In genomic region chr12:52361198-52361597, GRCm38 (mm10) we compare ENCODE assay signal across 15 mouse cellular contexts.
DNase-seq lines count a peak whose midpoint lies in the region; ATAC-seq and TF ChIP-seq lines count a peak whose summit lies in the region.
"Had no signal": no experiment of that assay in that cellular context is flagged by ENCODE, and none has a peak within 500 bp of the region (broad histone marks: within the 10 kb centered on the region; RNA-seq: fewer than 3 reads in every experiment).

No protein-coding gene starts in this region.

- H3K9ac ChIP-seq in forebrain, embryonic 15.5 days (replicated peaks): no peak overlapping the region
- H3K9ac ChIP-seq: limb, embryonic 15.5 days; stomach, embryonic 15.5 days had no signal

- ATAC-seq in forebrain, embryonic 15.5 days (replicated peaks): no peak

- no peak for TF ChIP-seq CTCF in kidney, adult 2 months (conservative IDR thresholded peaks at IDR 0.05; ENCODE audit: insufficient read depth, insufficient read length, low read depth, low read length)

- peaks cover 11% of the 10 kb centered on the region for H3K27me3 ChIP-seq in forebrain, embryonic 10.5 days (ENCODE audit: poor library complexity, severe bottlenecking)
- H3K27me3 ChIP-seq in forebrain, embryonic 15.5 days: no peaks in the 10 kb centered on the region
- H3K27me3 ChIP-seq in kidney, adult 2 months (replicated peaks; ENCODE audit: control insufficient read depth, insufficient read depth, low read length): no peaks in the 10 kb centered on the region
- H3K27me3 ChIP-seq: limb, embryonic 15.5 days; stomach, embryonic 15.5 days had no signal

- 57% methylated on average over 6 of the region's 6 CpGs for WGBS in forebrain, embryonic 10.5 days
- WGBS in forebrain, embryonic 15.5 days: 13% methylated on average over 6 of the region's 6 CpGs
- WGBS in kidney, adult 2 months: 78% methylated on average over 6 of the region's 6 CpGs

- no peak overlapping the region for H3K4me3 ChIP-seq in forebrain, embryonic 10.5 days
- H3K4me3 ChIP-seq in forebrain, embryonic 15.5 days: no peak overlapping the region
- H3K4me3 ChIP-seq in kidney, adult 2 months (ENCODE audit: insufficient read depth, low read depth, low read length): no peak overlapping the region
- H3K4me3 ChIP-seq: limb, embryonic 15.5 days; stomach, embryonic 15.5 days had no signal

- no peak for TF ChIP-seq POLR2A in kidney, adult 2 months (IDR thresholded peaks at IDR 0.05; ENCODE audit: low read depth, low read length)

- no peak for DNase-seq in forebrain, embryonic 10.5 days (ENCODE audit: extremely low spot score, low spot score)
- DNase-seq in kidney, adult 2 months: peak; percentile 9
- DNase-seq in kidney, adult 8-10 months: no peak
- DNase-seq in retina, postnatal 1 day: peak; percentile 67
- no peak for DNase-seq in retina, embryonic 14.5 days (ENCODE audit: low spot score)
- peak; percentile 34 for DNase-seq in telencephalon, adult 2 months (ENCODE audit: low read depth, low spot score)
- no peak for DNase-seq in heart, postnatal 25 days (ENCODE audit: low spot score)
- DNase-seq: cerebellum, adult 18-20 months; heart, postnatal 14 days; kidney, postnatal 14 days; right cerebral cortex, postnatal 25 days; thymus, postnatal 36 days had no signal

- no peak overlapping the region for H3K4me2 ChIP-seq in forebrain, embryonic 15.5 days (replicated peaks)
- H3K4me2 ChIP-seq: limb, embryonic 15.5 days; stomach, embryonic 15.5 days had no signal

- intact Hi-C loops in heart, postnatal 25 days (cut with DNase I): loop anchor here (5.0 kb wide), 1 partner anchor 74 kb away; no protein-coding TSS in a partner anchor

- no peaks in the 10 kb centered on the region for H3K9me3 ChIP-seq in forebrain, embryonic 10.5 days
- no peaks in the 10 kb centered on the region for H3K9me3 ChIP-seq in forebrain, embryonic 15.5 days
- H3K9me3 ChIP-seq: limb, embryonic 15.5 days; stomach, embryonic 15.5 days had no signal

- H3K27ac ChIP-seq in forebrain, embryonic 10.5 days: 0 out of 2 replicates have a peak overlapping the region, but pooled peaks have one; percentile 11
- no peak overlapping the region for H3K27ac ChIP-seq in forebrain, embryonic 15.5 days (replicated peaks)
- no peak overlapping the region for H3K27ac ChIP-seq in kidney, adult 2 months (ENCODE audit: insufficient read depth, low read depth, low read length)
- H3K27ac ChIP-seq: limb, embryonic 15.5 days; stomach, embryonic 15.5 days had no signal

- H3K36me3 ChIP-seq in forebrain, embryonic 10.5 days (replicated peaks): no peaks in the 10 kb centered on the region
- H3K36me3 ChIP-seq in forebrain, embryonic 15.5 days: no peaks in the 10 kb centered on the region
- no peaks in the 10 kb centered on the region for H3K36me3 ChIP-seq in kidney, adult 2 months (ENCODE audit: control insufficient read depth, insufficient read depth, low read length)
- H3K36me3 ChIP-seq: limb, embryonic 15.5 days; stomach, embryonic 15.5 days had no signal

- peaks cover 28% of the 10 kb centered on the region for H3K4me1 ChIP-seq in forebrain, embryonic 10.5 days
- no peaks in the 10 kb centered on the region for H3K4me1 ChIP-seq in forebrain, embryonic 15.5 days
- H3K4me1 ChIP-seq in kidney, adult 2 months (ENCODE audit: control insufficient read depth, insufficient read depth, low read length): no peaks in the 10 kb centered on the region
- H3K4me1 ChIP-seq: limb, embryonic 15.5 days had no signal

Comparison
In these comparisons a context has a peak if more than half of its experiments do, and no peak if none do; other contexts are left out.
1. DNase-seq: peak in kidney, adult 2 months (single experiment), retina, postnatal 1 day (single experiment) and telencephalon, adult 2 months (single experiment); none in forebrain, embryonic 10.5 days (single experiment), kidney, adult 8-10 months (0 of 2), retina, embryonic 14.5 days (single experiment) and heart, postnatal 25 days (single experiment).